Mouse (Mus musculus) stomach, postnatal 0 days (tissue): ENCODE measurements around the gene Snap25. TPM values are rescaled to one million over a fixed set of nuclear protein-coding genes. Genes with fewer than 3 reads are reported as not detected.

Experiments used
- ATAC-seq: fragments of 200-750 bp; cut with Nextera tagmentation; 2 replicates; pipeline ENCODE4 v1.8.0; 2017; ENCODE audit not compliant: low FRiP score, low TSS enrichment
- DNase-seq: peaks from one replicate; pipeline ENCODE4 v3.0.0-alpha.2; 2016; ENCODE audit warnings: low spot score
- H3K27ac ChIP-seq: fragments of 300-500 bp; sonication (generic); replicated peaks from 2 replicates; pipeline ENCODE4 v1.5.1; 2014; ENCODE audit warnings: mild to moderate bottlenecking, control low read depth
- H3K27me3 ChIP-seq: fragments of 300-500 bp; sonication (generic); 2 replicates; pipeline ENCODE4 v1.6.1; 2014; ENCODE audit warnings: low read length; ENCODE audit not compliant: control insufficient read depth, insufficient read depth
- H3K36me3 ChIP-seq: fragments of 300-500 bp; sonication (generic); 2 replicates; pipeline ENCODE4 v1.6.1; 2014; ENCODE audit warnings: low read length, mixed read lengths; ENCODE audit not compliant: control insufficient read depth, insufficient read depth
- H3K4me1 ChIP-seq: fragments of 300-500 bp; sonication (generic); replicated peaks from 2 replicates; pipeline ENCODE4 v1.6.1; 2014; ENCODE audit warnings: antibody characterized with exemption; ENCODE audit not compliant: control insufficient read depth, insufficient read depth
- H3K4me2 ChIP-seq: fragments of 300-500 bp; sonication (generic); replicated peaks from 2 replicates; pipeline ENCODE4 v1.6.1; 2014; ENCODE audit warnings: low read depth, mild to moderate bottlenecking, control low read depth, moderate library complexity
- H3K4me3 ChIP-seq: fragments of 300-500 bp; sonication (generic); 2 replicates; pipeline ENCODE4 v1.5.1; 2014; ENCODE audit warnings: low read depth, low read length, control low read depth
- H3K9ac ChIP-seq: fragments of 300-500 bp; sonication (generic); 2 replicates; pipeline ENCODE4 v1.6.1; 2014; ENCODE audit warnings: mild to moderate bottlenecking, low read length, control low read depth, mixed read lengths
- H3K9me3 ChIP-seq: fragments of 300-500 bp; sonication (generic); 2 replicates; pipeline ENCODE4 v1.6.1; 2016; ENCODE audit warnings: low read length; ENCODE audit not compliant: control insufficient read depth
- CTCF ChIP-seq: IDR thresholded peaks from 2 replicates; pipeline ENCODE4 v1.5.1; 2016; ENCODE audit warnings: antibody characterized with exemption, low read depth, mild to moderate bottlenecking, moderate library complexity
- EP300 ChIP-seq: optimal IDR thresholded peaks from 2 replicates; pipeline ENCODE3; 2016; ENCODE audit warnings: antibody characterized with exemption
- WGBS: fragments of 180-500 bp; shearing (Covaris S2); extraction: QIAGEN DNeasy Blood & Tissue Kit; methylation state at CpG from one replicate; pipeline ENCODE4 v1.1.7; 2014; 5-methylcytosine and 5-hydroxymethylcytosine counted together
- polyA plus RNA-seq: library from polyadenylated mRNA; unstranded; fragments of >200 nt; fragmentation: Nextera tagmentation; extraction: Ambion mirVana; gene quantifications from 2 replicates; pipeline ENCODE4 v1.2.1, GENCODE M21; 2015

Gene Snap25
- polyA plus RNA-seq, 1 experiment from 2014 or later: 8.5 TPM

DNA sequence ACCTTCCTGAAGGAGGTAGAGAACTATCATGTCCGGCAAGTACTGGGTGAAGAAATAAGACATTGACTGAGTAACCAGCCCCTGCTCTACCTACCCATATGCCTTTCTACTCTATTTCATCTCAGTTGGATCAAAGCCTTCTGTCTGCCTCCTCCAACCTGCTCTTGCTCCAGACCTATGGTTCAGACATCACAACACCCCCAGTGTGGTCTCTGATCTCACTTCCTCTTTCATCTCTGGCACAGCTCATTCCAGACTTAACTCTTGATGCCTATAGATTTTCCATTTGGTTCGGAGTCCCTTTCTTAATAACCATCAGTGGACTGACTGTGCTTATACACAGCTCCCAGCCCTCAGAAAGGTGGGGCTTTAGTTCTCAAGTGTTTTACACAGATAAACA, 37.1 kb upstream of the Snap25 start:
- no peak overlapping the region for H3K4me2 ChIP-seq
- H3K27me3 ChIP-seq: no peaks in the 10 kb centered on the region
- DNase-seq (no peak), ATAC-seq (no peak)
- TF ChIP-seq EP300 (no peak), CTCF (no peak)
- no peaks in the 10 kb centered on the region for H3K36me3 ChIP-seq
- no peak overlapping the region for H3K27ac ChIP-seq
- WGBS: 75% methylated on average over 2 of the region's 2 CpGs
- H3K4me1 ChIP-seq: peaks cover 5% of the 10 kb centered on the region; the same call in 1 of the 2 replicates
- no peaks in the 10 kb centered on the region for H3K9me3 ChIP-seq
- no peak overlapping the region for H3K9ac ChIP-seq
- no peak overlapping the region for H3K4me3 ChIP-seq

DNA sequence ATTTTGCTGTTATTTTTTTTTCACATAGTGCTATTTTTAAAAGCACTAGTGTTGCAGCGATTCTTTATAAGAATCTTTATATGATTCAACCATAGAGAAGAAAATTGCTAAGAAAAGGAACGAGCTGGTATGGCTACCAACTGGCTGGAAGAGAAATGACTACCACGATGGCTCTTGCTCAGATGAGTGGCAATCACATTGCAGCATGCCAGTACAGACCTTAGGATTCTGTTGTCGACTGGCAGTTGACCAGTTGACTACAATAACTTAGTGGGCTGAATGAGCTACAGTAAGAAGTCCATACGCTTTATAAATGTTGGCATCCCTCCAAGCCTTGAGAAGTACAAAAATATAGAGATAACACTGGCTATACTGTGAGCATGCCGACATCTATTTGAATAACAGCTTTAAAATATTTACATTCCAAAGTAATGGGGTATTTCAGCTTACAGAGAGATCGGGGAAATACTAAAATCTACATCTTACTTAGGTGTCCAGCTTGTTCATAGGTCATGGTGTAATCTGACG, 36.3 kb upstream of the Snap25 start:
- Histone ChIP-seq H3K9ac (no peak overlapping the region), H3K4me3 (no peak overlapping the region), H3K4me1 (peaks cover 5% of the 10 kb centered on the region; the same call in 1 of the 2 replicates), H3K36me3 (no peaks in the 10 kb centered on the region), H3K27me3 (no peaks in the 10 kb centered on the region), H3K9me3 (no peaks in the 10 kb centered on the region), H3K4me2 (no peak overlapping the region), H3K27ac (no peak overlapping the region)
- ATAC-seq: no peak
- DNase-seq: no peak
- TF ChIP-seq CTCF (no peak), EP300 (no peak)
- 41% methylated on average over 8 of the region's 8 CpGs for WGBS

DNA sequence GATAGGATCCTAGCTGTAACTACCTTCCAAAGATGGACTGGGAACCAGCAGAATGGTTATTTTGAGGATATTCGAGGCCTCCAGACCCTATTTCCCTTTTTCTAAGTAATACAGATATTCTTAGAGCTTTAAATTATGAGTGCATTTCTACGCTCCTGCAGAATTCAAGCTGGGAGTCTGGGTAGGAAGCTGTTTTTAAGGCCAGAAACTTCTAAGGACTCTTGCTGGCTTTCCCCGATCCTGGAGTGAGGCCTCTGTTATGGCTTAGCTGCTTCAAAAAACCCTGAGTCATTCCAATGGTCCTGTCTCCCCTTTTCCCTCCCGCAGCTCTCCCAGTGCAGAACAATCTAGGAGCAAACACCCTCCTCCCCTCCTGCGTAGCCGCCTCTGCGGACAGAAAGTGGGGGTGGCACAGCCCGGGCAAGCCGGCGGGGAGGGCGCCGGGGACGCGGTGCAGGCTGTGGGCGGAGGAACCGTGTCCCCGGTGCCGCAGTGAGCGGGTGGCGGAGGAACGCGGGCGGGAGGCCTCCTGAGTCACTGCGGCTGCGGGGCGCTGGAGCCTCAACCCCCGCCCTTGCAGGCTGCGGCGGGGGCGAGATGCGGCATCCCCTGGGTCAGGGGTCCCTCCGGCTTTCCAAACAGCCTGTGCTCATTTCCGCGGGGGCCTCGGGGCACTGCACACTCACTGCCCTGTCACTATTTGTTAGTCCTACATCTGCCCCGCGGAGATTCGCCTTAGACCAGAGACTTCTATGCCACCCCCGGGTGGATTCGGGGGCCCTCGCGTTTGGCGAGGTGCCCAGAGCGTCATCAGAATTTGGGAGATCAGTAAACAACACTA, 34.7 kb upstream of the Snap25 start:
- peak overlapping the region; percentile 93 for H3K4me2 ChIP-seq
- H3K9ac ChIP-seq: peak overlapping the region; percentile 74
- peak overlapping the region; percentile 54 for H3K4me3 ChIP-seq
- H3K36me3 ChIP-seq: no peaks in the 10 kb centered on the region
- DNase-seq (peak; percentile 87), ATAC-seq (peak; percentile 93)
- TF ChIP-seq CTCF (no peak), EP300 (no peak)
- H3K9me3 ChIP-seq: no peaks in the 10 kb centered on the region
- peak overlapping the region; percentile 93 for H3K27ac ChIP-seq
- no peaks in the 10 kb centered on the region for H3K27me3 ChIP-seq
- 4% methylated on average over 40 of the region's 44 CpGs for WGBS
- peaks cover 5% of the 10 kb centered on the region; the same call in 1 of the 2 replicates for H3K4me1 ChIP-seq

DNA sequence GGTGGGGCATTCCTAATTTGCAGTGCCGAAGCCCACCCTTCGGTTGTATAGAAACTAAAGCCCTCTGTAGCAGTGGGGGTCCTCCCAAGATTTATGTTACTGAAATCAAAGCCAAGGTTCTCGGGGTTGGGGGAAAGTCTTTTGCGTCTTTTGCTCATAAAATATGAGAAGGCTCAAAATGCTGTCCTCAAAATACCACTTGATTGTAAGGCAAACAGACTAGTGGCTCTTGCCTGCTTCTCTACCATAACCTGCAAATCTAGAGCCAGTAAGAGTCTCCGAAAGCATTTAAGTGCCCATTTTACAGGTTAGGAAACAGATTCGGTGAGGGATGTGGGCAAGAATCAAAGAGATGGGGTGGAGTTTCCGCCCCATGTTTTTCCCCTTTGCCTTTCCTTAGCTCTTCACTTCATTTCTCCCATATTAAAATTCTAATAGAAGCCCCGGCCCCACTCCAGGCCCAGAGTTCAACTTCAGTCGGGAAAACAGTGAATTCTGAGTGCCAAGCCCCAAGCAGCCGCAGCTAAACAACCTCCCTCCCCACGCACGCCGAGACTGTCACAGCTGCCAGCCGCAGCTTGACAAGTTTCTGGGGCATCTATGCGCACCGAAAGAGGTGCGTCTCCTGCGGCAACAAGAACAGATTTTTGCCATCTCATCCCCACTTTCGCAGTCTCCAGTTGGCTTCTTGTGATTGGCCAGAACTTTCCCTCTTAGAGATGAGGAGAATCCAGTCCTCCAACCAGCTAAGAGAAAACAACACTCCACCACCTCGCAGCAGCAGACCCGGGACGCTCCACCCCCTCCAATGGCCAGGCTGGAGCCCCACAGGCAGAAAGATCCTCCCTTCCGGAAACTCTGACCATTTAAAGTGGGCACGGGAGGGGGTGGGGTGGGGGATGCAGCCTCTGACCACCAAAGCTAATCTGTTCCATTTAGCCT, 33.7 kb upstream of the Snap25 start:
- peak; percentile 82 for DNase-seq
- TF ChIP-seq CTCF (0 out of 2 replicates have a peak, but pooled peaks have one; percentile 20), EP300 (no peak)
- Histone ChIP-seq H3K4me3 (peak overlapping the region; percentile 54), H3K27ac (peak overlapping the region; percentile 93), H3K36me3 (no peaks in the 10 kb centered on the region), H3K27me3 (no peaks in the 10 kb centered on the region), H3K9ac (peak overlapping the region; percentile 74), H3K4me1 (peaks cover 5% of the 10 kb centered on the region; the same call in 1 of the 2 replicates), H3K9me3 (no peaks in the 10 kb centered on the region), H3K4me2 (peak overlapping the region; percentile 93)
- WGBS: 4% methylated on average over 24 of the region's 24 CpGs
- ATAC-seq: peak; percentile 89

DNA sequence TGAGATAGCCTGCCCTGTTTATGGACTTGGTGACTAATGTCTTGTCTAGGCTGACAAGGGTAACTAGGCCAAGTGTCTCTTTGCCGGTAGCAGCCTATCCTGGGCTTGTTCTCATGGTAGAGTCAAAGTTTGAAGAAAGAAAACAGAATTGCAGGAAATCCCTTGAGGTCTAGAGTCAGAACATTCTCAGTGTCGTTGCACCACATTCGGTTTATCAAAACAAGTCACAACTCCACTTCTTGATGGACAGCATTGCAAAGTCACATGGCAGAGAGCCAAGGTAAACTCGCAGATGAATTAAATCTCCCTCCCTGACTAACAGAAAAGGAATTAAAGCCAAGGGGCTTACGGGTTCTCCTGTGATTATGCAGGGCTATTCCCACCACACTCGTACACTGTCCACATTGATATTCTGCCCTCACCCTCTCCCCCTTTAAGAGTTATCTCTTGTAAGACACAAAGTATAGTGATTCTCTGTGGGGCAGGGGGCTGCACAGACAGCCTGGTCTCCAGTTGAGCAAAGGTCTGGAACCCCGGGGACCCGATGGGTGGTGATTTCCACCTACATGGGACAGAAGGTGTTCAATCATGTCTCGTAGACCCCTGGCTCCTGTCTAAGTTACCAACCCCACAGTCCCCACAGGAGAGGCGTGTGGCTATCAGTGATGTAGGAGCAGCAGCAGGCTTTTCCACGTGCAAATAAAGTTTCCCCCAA, 30.9 kb upstream of the Snap25 start:
- H3K4me3 ChIP-seq: no peak overlapping the region
- no peaks in the 10 kb centered on the region for H3K9me3 ChIP-seq
- H3K4me1 ChIP-seq: peaks cover 5% of the 10 kb centered on the region; the same call in 1 of the 2 replicates
- no peak overlapping the region for H3K27ac ChIP-seq
- TF ChIP-seq EP300 (no peak), CTCF (no peak)
- ATAC-seq (no peak; the same call in 1 of the 2 replicates), DNase-seq (peak; percentile 39)
- H3K27me3 ChIP-seq: no peaks in the 10 kb centered on the region
- 47% methylated on average over 11 of the region's 11 CpGs for WGBS
- no peaks in the 10 kb centered on the region for H3K36me3 ChIP-seq
- H3K4me2 ChIP-seq: no peak overlapping the region
- no peak overlapping the region for H3K9ac ChIP-seq
